ENCODE assay signal across 23 mouse cellular contexts in the genomic region with DNA sequence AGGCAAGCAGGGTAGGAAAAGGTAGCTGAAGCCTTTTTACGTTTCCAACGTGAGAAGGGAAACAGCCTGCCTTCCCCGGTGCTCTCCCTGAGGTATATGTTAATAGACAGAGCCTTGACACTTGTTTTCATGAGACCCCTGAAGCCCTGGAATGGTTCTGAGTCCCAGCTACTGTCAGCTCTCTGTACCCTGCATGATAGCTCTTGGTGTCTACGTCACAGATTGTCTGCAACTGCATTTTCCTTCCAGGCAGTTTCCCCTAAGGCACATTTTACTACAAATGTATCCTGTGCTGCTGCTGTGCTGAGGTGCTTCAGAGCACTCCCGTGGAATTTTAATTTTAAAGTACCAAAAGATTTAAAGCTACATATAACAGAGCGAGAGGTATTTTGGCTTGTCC.
DNase-seq lines count a peak whose midpoint lies in the region; ATAC-seq and TF ChIP-seq lines count a peak whose summit lies in the region.
"Had no signal": no experiment of that assay in that cellular context is flagged by ENCODE, and none has a peak within 500 bp of the region (broad histone marks: within the 10 kb centered on the region; RNA-seq: fewer than 3 reads in every experiment).

No protein-coding gene starts in this region.

- peaks cover 16% of the 10 kb centered on the region for H3K4me1 ChIP-seq in forebrain, embryonic 16.5 days (replicated peaks; ENCODE audit: control insufficient read depth, insufficient read depth, low read length)
- no peaks in the 10 kb centered on the region for H3K4me1 ChIP-seq in forebrain, embryonic 11.5 days (replicated peaks; ENCODE audit: control insufficient read depth, insufficient read depth, low read length)
- peaks cover 20% of the 10 kb centered on the region for H3K4me1 ChIP-seq in midbrain, embryonic 16.5 days (ENCODE audit: control insufficient read depth, insufficient read depth, low read length)
- H3K4me1 ChIP-seq in liver, postnatal 0 days (ENCODE audit: insufficient read depth), result no peaks in the 10 kb centered on the region
- H3K4me1 ChIP-seq: intestine, embryonic 15.5 days; liver, embryonic 12.5 days had no signal

- TF ChIP-seq EP300 in liver, postnatal 0 days (IDR thresholded peaks at IDR 0.05; ENCODE audit: low read depth), result no peak

- H3K4me3 ChIP-seq in forebrain, embryonic 16.5 days (replicated peaks; ENCODE audit: low read length), result no peak overlapping the region
- H3K4me3 ChIP-seq in forebrain, embryonic 11.5 days (ENCODE audit: low read depth, low read length), result no peak overlapping the region
- H3K4me3 ChIP-seq in layer of hippocampus, adult 2 months, result no peak overlapping the region
- no peak overlapping the region for H3K4me3 ChIP-seq in midbrain, embryonic 16.5 days (ENCODE audit: low read depth, low read length)
- H3K4me3 ChIP-seq in liver, postnatal 0 days (ENCODE audit: low read depth, low read length), result no peak overlapping the region
- H3K4me3 ChIP-seq: embryonic facial prominence, embryonic 13.5 days; erythroblast, embryonic 14.5 days; gastrocnemius, adult 2 months; intestine, embryonic 15.5 days; limb, embryonic 13.5 days; liver, embryonic 12.5 days had no signal

- H3K27me3 ChIP-seq in forebrain, embryonic 16.5 days (replicated peaks; ENCODE audit: control insufficient read depth, insufficient read depth, low read length), result no peaks in the 10 kb centered on the region
- H3K27me3 ChIP-seq in forebrain, embryonic 11.5 days (ENCODE audit: control insufficient read depth, insufficient read depth, low read length), result no peaks in the 10 kb centered on the region
- no peaks in the 10 kb centered on the region for H3K27me3 ChIP-seq in midbrain, embryonic 16.5 days (ENCODE audit: control insufficient read depth, insufficient read depth, low read depth, low read length)
- H3K27me3 ChIP-seq in liver, postnatal 0 days (ENCODE audit: insufficient read depth, low read length), result no peaks in the 10 kb centered on the region
- H3K27me3 ChIP-seq: embryonic facial prominence, embryonic 13.5 days; intestine, embryonic 15.5 days; limb, embryonic 13.5 days; liver, embryonic 12.5 days had no signal

- H3K36me3 ChIP-seq in forebrain, embryonic 16.5 days (ENCODE audit: control insufficient read depth, insufficient read depth), result no peaks in the 10 kb centered on the region
- H3K36me3 ChIP-seq in forebrain, embryonic 11.5 days (ENCODE audit: control insufficient read depth, insufficient read depth, low read length), result no peaks in the 10 kb centered on the region
- H3K36me3 ChIP-seq in midbrain, embryonic 16.5 days (ENCODE audit: control insufficient read depth, insufficient read depth, low read length), result no peaks in the 10 kb centered on the region
- H3K36me3 ChIP-seq in liver, postnatal 0 days (replicated peaks; ENCODE audit: insufficient read depth, low read length), result no peaks in the 10 kb centered on the region
- H3K36me3 ChIP-seq: intestine, embryonic 15.5 days; limb, embryonic 13.5 days; liver, embryonic 12.5 days had no signal

- no peak for TF ChIP-seq CTCF in layer of hippocampus, adult 2 months (conservative IDR thresholded peaks at IDR 0.05)
- TF ChIP-seq CTCF in liver, postnatal 0 days (IDR thresholded peaks at IDR 0.05; ENCODE audit: low read depth), result no peak

- ATAC-seq in forebrain, embryonic 16.5 days, result peak; percentile 31; the same call in 1 of the 2 replicates
- ATAC-seq in forebrain, embryonic 11.5 days (replicated peaks; ENCODE audit: low FRiP score), result no peak
- ATAC-seq in midbrain, embryonic 16.5 days, result peak; percentile 77
- ATAC-seq in liver, postnatal 0 days, result no peak
- ATAC-seq: intestine, embryonic 15.5 days; liver, embryonic 12.5 days had no signal

- H3K27ac ChIP-seq in forebrain, embryonic 16.5 days (ENCODE audit: low read length), result peak overlapping the region; percentile 75; the same call in 1 of the 2 replicates
- no peak overlapping the region for H3K27ac ChIP-seq in forebrain, embryonic 11.5 days (ENCODE audit: low read depth, low read length)
- peak overlapping the region; percentile 85 for H3K27ac ChIP-seq in layer of hippocampus, adult 2 months
- H3K27ac ChIP-seq in midbrain, embryonic 16.5 days (ENCODE audit: low read length), result peak overlapping the region; percentile 73
- no peak overlapping the region for H3K27ac ChIP-seq in liver, postnatal 0 days (ENCODE audit: low read depth)
- H3K27ac ChIP-seq: embryonic facial prominence, embryonic 13.5 days; gastrocnemius, adult 2 months; intestine, embryonic 15.5 days; limb, embryonic 13.5 days; liver, embryonic 12.5 days had no signal

- no peaks in the 10 kb centered on the region for H3K9me3 ChIP-seq in forebrain, embryonic 16.5 days (ENCODE audit: control insufficient read depth, low read length)
- H3K9me3 ChIP-seq in forebrain, embryonic 11.5 days (ENCODE audit: control insufficient read depth, low read length), result no peaks in the 10 kb centered on the region
- H3K9me3 ChIP-seq in midbrain, embryonic 16.5 days (replicated peaks; ENCODE audit: control insufficient read depth, low read length, poor library complexity, severe bottlenecking), result no peaks in the 10 kb centered on the region
- H3K9me3 ChIP-seq in liver, postnatal 0 days (ENCODE audit: low read length), result no peaks in the 10 kb centered on the region
- H3K9me3 ChIP-seq: embryonic facial prominence, embryonic 13.5 days; intestine, embryonic 15.5 days; limb, embryonic 13.5 days; liver, embryonic 12.5 days had no signal

- WGBS in forebrain, embryonic 16.5 days, result 73% methylated on average over 6 of the region's 6 CpGs
- 88% methylated on average over 6 of the region's 6 CpGs for WGBS in forebrain, embryonic 11.5 days
- 49% methylated on average over 6 of the region's 6 CpGs for WGBS in midbrain, embryonic 16.5 days
- 85% methylated on average over 6 of the region's 6 CpGs for WGBS in liver, postnatal 0 days (ENCODE audit: insufficient replicate concordance)

- intact Hi-C loops in heart, postnatal 25 days (cut with DNase I), result no loop called here

- no peak for DNase-seq in forebrain, embryonic 11.5 days (ENCODE audit: low spot score)
- no peak for DNase-seq in layer of hippocampus, adult 2 months (ENCODE audit: low spot score in 2 of 2)
- DNase-seq in layer of hippocampus, adult 8-10 months (ENCODE audit: low spot score in 2 of 2), result no peak
- DNase-seq in brain, adult 2 months (ENCODE audit: low read depth, low spot score), result peak; percentile 27
- DNase-seq in heart, postnatal 25 days (ENCODE audit: low spot score), result no peak
- DNase-seq in liver, postnatal 0 days, result no peak
- DNase-seq: adrenal gland, postnatal 10 days; cerebellum, adult 8-10 months; embryo, embryonic 11 days; gastrocnemius, adult 2 months; heart, postnatal 4 days; kidney, adult 9 months; kidney, postnatal 14 days; lung, adult 2 months; lung, postnatal 14 days; spleen, adult 18-20 months had no signal

- H3K9ac ChIP-seq in forebrain, embryonic 16.5 days (replicated peaks; ENCODE audit: low read depth, low read length), result no peak overlapping the region
- H3K9ac ChIP-seq in forebrain, embryonic 11.5 days (ENCODE audit: low read length), result no peak overlapping the region
- H3K9ac ChIP-seq in midbrain, embryonic 16.5 days (ENCODE audit: low read depth, low read length), result peak overlapping the region; percentile 14; the same call in 1 of the 2 replicates
- no peak overlapping the region for H3K9ac ChIP-seq in liver, postnatal 0 days (replicated peaks)
- H3K9ac ChIP-seq: embryonic facial prominence, embryonic 13.5 days; intestine, embryonic 15.5 days; limb, embryonic 13.5 days; liver, embryonic 12.5 days had no signal

- H3K4me2 ChIP-seq in forebrain, embryonic 16.5 days (ENCODE audit: low read length), result no peak overlapping the region
- no peak overlapping the region for H3K4me2 ChIP-seq in forebrain, embryonic 11.5 days (ENCODE audit: low read depth, low read length, severe bottlenecking)
- H3K4me2 ChIP-seq in midbrain, embryonic 16.5 days (ENCODE audit: low read length), result peak overlapping the region; percentile 4; the same call in 1 of the 2 replicates
- H3K4me2 ChIP-seq in liver, postnatal 0 days (ENCODE audit: low read depth, low read length), result no peak overlapping the region
- H3K4me2 ChIP-seq: embryonic facial prominence, embryonic 13.5 days; intestine, embryonic 15.5 days; limb, embryonic 13.5 days; liver, embryonic 12.5 days had no signal

Comparison
In these comparisons a context has a peak if more than half of its experiments do, and no peak if none do; other contexts are left out.
1. ATAC-seq: peak in forebrain, embryonic 16.5 days (single experiment) and midbrain, embryonic 16.5 days (single experiment); none in forebrain, embryonic 11.5 days (single experiment) and liver, postnatal 0 days (single experiment).
2. H3K27ac ChIP-seq: peak in forebrain, embryonic 16.5 days (single experiment), layer of hippocampus, adult 2 months (single experiment) and midbrain, embryonic 16.5 days (single experiment); none in forebrain, embryonic 11.5 days (single experiment) and liver, postnatal 0 days (single experiment).